Mouse (Mus musculus) thymus, postnatal 10 days (tissue): ENCODE data around the gene Asb18.

ENCODE experiments used
- DNase-seq, 2 experiments: peaks; one replicate each; pipeline ENCODE4 v3.0.0; 2021; ENCODE audit warnings: low spot score in 2 of 2

Asb18 gene

DNA sequence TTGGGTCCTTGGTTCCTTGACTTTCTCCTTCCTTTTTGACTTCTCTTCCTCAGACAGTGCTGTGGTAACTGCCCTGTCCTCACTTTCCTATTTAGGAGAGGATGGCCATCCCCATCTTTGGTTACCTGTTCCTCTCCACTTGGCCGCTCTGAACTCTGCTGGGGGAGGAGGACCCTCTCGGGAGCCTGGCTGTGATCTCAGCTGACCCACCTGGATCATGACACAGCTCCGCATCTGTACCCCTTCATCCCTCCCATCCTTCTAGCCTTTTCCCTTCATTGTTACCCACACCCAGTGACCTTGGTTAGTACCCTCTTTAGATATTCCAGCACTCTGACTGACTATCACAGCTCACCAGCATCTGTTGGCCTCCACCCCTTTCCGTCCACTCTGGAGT lies 44.8 kb downstream of the Asb18 start:
- no peak for DNase-seq

DNA sequence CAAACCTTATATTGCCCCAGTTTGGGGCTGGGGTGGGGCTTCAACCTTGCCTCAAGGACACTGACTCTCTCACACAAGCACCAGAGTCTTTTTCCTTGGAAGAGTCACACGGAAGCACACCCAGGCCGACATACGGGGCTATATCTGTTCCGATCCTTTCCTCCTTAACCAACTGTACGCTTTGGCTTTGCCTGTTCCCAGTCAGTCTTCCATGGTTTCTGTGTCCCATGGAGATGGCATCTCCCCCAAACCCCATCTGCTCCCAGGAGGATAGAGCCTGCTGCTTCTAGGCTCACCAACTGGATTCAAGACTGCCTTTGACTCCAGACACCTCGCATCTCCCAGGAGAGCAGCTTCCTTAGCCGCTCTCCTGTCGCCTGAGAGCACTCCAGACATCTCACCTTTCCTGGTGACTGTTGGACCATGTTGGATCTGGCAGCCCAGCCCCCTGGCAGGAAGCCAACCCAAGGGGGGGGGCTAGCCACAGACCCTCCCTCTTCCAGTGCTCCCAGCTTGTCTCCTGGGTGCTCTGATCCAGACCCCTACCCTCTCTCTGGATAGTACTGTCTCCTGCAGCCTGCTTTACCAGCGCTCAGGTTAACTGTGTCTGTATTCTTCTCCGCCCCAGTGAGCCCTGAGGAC lies 45.3 kb downstream of the Asb18 start:
- no peak for DNase-seq

GRCm38 (mm10) chr1:89968111-89968851 lies 46.2 kb downstream of the Asb18 start:
- no peak for DNase-seq

DNA sequence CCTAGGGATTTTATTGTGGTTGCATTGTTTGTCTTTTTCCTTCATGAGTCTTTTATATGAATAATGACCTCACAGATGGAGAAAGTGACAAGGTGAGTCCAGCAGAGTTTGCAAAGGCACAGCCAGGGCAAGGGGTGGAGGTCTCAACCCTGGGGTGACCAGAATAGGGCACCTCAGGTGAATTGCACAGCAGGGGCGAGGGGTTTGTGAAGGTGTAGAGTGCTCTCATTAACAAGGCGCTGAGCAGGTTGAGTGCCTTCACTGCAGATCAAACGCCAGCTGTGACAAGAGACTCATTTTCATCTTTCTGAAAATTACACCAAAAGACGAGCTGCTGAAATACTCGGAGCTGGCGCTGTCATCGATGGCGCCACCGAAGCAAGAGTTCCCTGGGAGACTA lies 46.9 kb downstream of the Asb18 start:
- no peak for DNase-seq

DNA sequence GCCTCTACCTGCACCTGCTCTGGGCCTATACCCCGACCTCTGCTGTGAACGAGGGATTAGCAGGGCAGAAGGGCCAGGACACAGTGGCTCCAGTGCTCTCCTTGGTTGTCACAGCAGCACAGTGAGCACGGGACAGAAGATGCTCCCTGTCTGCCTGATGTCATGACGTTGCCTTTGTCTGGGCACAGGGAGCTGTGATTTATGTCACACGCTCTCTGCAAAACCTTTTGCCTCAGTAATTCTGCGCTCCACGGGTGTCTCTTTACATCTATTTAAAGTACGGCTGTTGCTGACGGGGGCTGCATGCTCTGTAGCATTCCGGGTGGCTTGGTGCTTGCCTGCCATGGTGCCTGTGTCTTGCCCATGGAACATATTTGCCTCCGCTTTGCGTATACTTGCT lies 50.0 kb downstream of the Asb18 start:
- DNase-seq: no peak

GRCm38 (mm10) chr1:89963296-89963695 lies 51.2 kb downstream of the Asb18 start:
- DNase-seq: no peak

DNA sequence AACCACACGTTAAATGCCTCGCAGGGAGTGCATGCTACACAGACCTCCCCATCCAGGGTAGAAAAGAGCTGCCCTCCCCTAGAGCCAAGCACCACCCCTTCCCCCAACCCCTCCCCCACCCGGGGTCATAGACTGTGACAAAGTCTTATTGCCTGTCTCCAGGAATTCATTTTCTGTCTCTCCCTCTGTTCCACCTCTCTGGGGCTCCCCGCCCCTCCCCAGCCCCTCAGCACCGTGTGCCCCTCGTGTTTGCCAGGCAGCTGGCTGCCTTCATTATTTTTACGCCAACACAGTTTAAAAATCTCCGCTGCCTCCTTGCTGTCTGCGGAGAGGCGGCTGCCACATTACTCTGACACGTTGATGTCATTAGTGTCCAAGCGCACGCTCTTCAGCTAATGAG lies 52.4 kb downstream of the Asb18 start:
- no peak for DNase-seq

DNA sequence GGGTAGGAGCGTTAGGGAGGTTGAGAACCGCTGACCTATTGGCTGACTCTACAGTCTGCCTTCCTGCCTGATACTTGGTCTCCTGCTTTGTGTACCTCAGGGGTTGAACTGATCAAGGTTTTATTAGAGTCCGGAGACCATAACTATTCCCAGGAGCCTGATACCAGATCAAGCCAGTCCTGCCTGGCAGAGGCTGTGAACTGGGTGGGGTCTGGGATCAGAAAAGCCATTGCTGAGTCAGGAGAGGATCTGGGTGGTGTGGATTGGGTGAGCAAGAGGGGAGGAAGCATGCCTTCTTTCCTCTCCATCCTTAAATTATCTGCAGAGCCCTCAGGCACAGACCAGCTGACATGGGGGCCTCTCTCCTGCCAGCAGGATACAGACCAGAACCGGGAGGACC lies 55.1 kb downstream of the Asb18 start:
- DNase-seq: no peak

DNA sequence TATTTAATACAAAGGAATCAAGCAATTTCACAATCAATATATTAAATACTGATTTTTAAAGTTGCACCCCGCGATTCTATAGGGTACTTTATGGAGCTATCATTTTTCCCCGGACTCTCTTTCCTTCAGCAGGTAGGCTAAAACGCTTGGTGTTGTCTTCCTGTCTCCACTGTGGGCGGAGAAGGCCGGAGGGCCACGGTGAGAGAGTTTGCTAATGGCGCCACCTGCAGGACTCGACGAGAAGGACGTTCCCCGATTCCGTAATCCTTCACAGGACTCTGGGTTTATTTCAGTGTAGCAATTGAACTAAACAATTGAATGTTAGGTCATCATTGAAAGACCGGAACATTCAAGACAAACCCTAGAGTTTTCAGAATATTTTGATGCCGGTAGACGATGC lies 71.3 kb downstream of the Asb18 start:
- peak; percentile 12 to 56 for DNase-seq

DNA sequence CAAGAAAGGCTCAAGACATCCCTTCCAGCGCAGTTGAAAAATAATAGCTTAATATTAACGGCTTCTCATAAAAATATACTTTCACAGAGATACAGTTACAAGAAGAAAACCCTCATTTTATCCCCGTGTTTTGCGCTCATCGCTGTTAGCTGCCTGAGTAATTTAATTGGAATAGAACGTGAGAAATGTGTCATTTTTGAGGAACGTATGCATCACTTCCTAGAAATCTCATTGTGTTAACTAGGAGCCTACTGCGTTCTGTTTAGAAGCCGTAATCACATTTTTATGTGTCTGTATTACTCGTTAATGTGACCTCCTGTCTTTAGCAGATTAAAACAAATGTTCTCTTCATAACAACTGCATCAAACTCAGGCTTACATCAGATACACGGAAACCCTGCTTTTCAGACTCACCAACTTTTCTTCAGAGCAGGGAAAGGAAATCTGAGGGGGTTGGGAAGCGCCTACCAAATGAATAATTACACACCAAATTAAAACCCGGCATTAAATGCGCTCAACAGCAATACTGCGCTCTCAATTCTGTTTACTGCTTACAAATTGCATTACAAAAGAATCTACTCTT lies 72.0 kb downstream of the Asb18 start:
- no peak for DNase-seq

DNA sequence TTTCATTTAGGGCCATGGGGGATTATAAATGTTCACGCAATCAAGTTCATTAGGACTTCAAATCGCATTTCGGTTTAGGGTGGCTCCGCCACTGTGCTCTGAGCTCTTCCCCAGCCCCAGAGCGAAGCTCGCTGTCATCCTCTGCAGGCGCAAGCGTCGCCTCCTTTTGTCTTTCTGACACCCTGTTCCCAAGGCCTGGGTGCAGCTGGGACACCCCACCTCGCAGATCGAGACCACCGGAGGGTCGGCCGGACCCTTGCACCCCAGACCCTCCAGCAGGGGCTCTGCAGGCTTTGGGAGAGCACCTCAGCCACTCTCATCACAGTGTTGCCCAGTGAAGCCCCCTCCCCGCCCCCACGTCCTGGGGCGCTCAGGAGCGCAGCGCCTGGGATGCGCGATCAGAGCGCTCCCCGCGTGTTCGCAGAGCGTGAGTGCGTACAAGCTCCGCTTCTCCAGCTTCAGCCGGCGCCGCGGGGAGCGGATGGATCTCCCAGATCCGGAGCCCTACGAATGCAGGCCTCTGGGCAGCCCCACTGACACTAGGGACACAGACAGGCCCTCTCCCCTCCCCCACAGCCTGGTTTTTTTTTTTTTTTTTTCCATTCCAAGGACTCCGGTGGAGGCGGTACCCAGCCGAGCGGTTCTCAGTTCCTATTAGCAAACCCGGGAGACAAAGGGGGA lies 72.6 kb downstream of the Asb18 start:
- no peak for DNase-seq

GRCm38 (mm10) chr1:89940961-89941524 lies 73.4 kb downstream of the Asb18 start:
- DNase-seq: no peak

DNA sequence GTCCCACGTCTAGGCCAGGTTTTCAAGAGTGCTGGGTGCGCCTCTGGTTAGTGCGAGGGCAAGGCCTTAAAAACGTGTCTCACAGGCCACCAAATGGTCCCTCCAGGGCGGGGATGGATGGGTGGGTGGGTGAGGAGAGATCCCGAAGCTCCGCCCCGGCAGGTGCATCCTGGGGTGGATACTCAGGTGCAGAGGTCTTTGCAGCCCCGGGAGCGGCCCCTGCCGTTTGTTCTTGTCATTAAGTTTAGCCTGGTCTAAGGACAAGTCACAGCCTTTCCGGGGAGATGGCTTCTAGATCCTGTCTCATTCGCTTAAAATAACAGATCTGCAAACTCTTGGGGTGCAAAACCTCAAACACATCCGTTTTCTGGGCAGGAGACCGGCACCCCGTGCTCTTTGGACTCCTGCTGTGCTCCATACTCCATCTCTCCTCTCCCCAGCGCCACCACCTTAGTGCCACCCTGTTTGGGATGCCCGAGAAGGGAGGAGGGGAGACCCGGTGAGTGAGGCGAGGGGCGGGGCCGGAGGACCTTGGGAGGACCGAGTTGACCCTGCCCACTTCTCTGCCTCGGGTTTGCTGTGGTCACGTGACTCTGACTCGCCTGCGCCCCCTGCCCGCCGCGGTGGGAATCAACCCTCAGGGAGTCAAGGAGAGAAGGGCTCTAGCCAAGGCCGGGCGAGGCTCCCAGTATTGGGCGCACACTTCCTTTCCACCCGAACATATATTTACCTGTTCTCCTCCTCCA lies 74.3 kb downstream of the Asb18 start:
- DNase-seq: peak; percentile 42 to 64

- no peak for DNase-seq
Measured at GRCm38 (mm10) chr1:89939596-89939960, 74.9 kb downstream of the Asb18 start.

- DNase-seq: no peak
Measured at GRCm38 (mm10) chr1:89938884-89939595, 75.4 kb downstream of the Asb18 start.

- DNase-seq: no peak
Measured at GRCm38 (mm10) chr1:89935493-89936348, 78.7 kb downstream of the Asb18 start.

- DNase-seq: no peak
Measured at GRCm38 (mm10) chr1:89934316-89935260, 79.9 kb downstream of the Asb18 start.

DNA sequence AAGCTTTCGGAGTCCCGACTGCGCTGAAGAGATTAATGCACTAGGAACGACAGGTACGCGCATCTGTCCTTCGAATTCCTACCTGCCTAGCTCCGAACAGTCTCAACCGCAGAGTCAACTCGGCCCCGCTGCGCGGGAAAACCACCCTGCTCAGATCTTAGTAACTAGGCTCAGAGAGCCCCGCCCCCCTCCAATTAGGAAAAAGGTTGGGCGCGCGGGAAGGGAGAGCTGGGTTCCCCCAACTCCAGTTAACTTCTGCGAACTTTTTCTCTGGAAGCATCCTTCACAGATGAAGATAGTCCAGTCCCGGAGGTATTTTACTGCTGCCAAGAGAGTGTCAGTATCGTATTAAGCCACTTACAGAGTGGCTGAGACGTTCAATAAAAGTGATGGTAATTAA lies 80.7 kb downstream of the Asb18 start:
- no peak for DNase-seq

DNA sequence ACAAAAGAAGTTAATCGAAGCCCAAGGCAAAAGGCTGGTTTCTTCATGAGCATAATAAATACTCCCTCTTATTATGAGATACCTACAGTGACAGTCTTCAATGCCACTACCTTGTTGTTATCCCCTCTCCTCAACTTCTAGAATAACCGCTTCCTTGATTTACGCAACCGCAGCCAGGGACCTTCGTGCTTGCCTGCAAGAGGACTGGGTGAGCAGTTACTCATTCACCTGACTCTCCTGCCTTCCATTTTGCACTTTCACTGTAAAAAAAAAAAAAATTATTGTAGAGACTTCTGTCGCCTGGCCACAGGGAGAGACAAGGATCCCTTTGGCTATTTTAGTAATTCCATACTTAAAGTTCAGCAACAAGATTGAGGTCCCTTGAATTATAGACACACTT lies 81.4 kb downstream of the Asb18 start:
- no peak for DNase-seq
